Mouse (Mus musculus) cortical plate, adult 2 months (tissue): ENCODE results near the gene Gm9747. TPM values are rescaled to one million over a fixed set of nuclear protein-coding genes. Genes with fewer than 3 reads are reported as not detected.

Source experiments
- H3K27ac ChIP-seq: fragments of 200-500 bp; 2 replicates; pipeline ENCODE4 v1.5.1; 2012; ENCODE audit warnings: low read length, control low read depth, inconsistent platforms; ENCODE audit not compliant: insufficient read depth
- H3K4me1 ChIP-seq: fragments of 200-500 bp; 2 replicates; pipeline ENCODE4 v1.6.1; 2011; ENCODE audit warnings: low read length; ENCODE audit not compliant: control insufficient read depth, insufficient read depth
- H3K4me3 ChIP-seq: fragments of 200-500 bp; 2 replicates; pipeline ENCODE4 v1.5.1; 2011; ENCODE audit warnings: mild to moderate bottlenecking, low read length, control low read depth; ENCODE audit not compliant: insufficient read depth
- CTCF ChIP-seq: fragments of 200-500 bp; IDR thresholded peaks from 2 replicates; pipeline ENCODE4 v1.5.1; 2011; ENCODE audit warnings: mild to moderate bottlenecking, control low read depth, low read length; ENCODE audit not compliant: insufficient read depth; ENCODE audit errors: extremely low read depth
- POLR2A ChIP-seq: fragments of 200-500 bp; IDR thresholded peaks from 2 replicates; pipeline ENCODE4 v1.6.1; 2011; ENCODE audit warnings: mild to moderate bottlenecking, low read length, control low read depth; ENCODE audit not compliant: insufficient read depth; ENCODE audit errors: extremely low read depth
- polyA plus RNA-seq: library from polyadenylated mRNA; depleted of rRNA; stranded (reverse); fragments of >200 nt; gene quantifications from 2 replicates; pipeline ENCODE4 v1.2.3, GENCODE M21; 2012

Gm9747 gene
- polyA plus RNA-seq, 1 experiment = not detected

DNA sequence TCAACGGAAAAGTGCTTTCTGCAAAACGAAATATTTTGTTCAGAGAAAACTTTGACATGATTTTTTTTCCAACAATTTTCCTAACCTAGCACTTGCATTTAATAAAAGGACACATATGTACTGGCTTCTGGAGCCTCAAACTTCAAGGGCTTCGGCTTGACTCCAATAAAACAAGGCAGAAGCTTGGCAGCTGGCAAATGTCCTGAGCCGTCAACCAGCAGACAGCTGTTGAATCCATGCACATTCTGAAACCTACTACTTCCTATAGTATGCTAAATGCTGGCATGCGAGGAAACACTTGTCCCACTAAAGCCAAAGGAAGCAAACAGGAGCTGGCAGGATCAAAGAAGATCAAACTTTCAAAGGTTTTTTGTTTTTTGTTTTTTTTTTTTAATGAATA, 24.5 kb downstream of the Gm9747 start:
- Histone ChIP-seq H3K27ac (no peak overlapping the region), H3K4me1 (no peaks in the 10 kb centered on the region), H3K4me3 (no peak overlapping the region)
- TF ChIP-seq POLR2A (no peak), CTCF (no peak)

DNA sequence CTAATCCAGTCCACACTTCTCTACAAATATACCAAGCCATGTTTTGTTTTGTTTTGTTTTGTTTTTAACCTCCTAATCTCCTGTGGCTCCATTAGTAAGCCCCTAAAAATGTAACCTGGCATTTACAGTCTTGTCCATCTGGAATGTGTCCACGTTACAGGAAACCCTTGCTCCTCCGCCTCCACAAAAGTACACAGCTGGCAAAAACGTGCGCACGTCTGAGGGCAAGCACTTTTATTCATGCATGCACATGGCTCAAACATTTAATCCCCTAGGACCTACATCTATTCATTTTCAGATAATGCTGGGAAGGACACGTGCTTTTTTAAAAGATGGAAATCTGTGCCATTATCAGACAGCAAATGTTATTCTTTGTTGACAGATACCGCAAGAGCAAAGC, 25.4 kb downstream of the Gm9747 start:
- no peak overlapping the region for H3K4me3 ChIP-seq
- H3K27ac ChIP-seq = no peak overlapping the region
- no peaks in the 10 kb centered on the region for H3K4me1 ChIP-seq
- TF ChIP-seq POLR2A = no peak
- no peak for TF ChIP-seq CTCF

DNA sequence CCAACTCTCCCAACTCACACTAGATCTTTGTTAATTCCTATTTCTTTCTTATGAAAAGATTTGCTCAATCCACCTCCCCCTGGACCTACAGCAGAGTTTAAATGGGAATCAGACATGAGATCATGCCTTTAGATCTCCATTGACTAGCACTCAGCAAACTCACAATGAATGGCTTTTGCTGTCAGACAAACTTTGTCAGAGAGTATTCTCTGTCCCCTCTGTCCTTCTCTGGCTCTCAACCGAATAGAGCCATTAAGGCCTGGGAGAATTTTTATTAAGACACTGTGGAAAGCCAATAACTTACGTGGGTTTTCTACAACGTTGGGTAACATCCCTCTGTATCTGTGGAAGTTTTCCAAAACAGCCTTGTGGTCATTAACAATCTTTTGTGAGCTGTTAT, 27.1 kb downstream of the Gm9747 start:
- no peak for TF ChIP-seq POLR2A
- no peak for TF ChIP-seq CTCF
- H3K4me1 ChIP-seq = no peaks in the 10 kb centered on the region
- no peak overlapping the region for H3K27ac ChIP-seq
- H3K4me3 ChIP-seq = no peak overlapping the region

DNA sequence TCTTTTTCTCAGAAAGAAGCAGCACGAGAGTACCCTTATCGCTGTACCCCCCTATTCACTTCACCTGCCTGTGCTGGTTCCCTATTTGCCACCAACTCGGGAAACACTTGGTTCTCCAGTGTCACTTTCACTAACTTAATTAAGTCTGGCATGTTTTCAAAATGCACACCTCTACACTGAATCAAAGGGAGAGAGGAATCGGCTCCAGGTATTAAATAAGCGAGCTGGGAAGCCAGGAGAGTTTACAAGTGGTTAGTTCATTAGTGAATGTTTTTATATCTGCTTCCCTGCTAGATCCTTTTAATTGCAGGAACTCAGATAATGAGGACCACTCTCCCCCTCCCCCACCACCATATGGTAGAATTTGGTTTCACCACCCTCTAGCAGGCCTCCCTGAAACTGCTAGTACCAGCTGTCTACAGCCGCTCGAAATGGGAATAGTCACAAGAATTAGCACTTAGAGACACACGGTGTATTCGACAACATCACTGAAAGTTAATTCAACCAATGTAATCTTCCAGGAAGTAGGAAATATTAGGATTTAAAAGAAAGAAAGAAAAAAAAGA, 28.2 kb downstream of the Gm9747 start:
- TF ChIP-seq POLR2A (no peak), CTCF (no peak)
- H3K4me3 ChIP-seq = no peak overlapping the region

DNA sequence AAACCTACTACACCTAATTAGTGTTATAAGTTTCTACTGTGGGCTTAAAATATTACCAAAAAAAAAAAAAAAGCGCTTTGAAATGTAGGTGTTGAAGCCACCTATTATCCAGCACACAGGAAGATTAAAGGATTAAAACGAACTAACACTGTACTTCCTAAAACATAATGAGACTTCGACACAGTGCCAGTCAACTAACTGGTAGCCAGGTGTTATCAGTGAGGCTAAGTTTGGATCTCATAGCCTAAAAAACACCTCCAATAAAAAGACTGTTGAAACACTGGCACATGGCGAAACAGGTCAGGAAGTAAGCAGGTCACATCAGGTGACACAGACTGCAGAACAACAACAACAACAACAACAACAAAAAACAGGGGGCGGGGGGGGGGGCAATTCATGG, 28.7 kb downstream of the Gm9747 start:
- Histone ChIP-seq H3K4me1 (no peaks in the 10 kb centered on the region), H3K4me3 (no peak overlapping the region), H3K27ac (no peak overlapping the region)
- TF ChIP-seq POLR2A (no peak), CTCF (no peak)

More for the DNA sequence above, 28.2 kb downstream of the Gm9747 start:
- H3K4me1 ChIP-seq = no peaks in the 10 kb centered on the region
- no peak overlapping the region for H3K27ac ChIP-seq

DNA sequence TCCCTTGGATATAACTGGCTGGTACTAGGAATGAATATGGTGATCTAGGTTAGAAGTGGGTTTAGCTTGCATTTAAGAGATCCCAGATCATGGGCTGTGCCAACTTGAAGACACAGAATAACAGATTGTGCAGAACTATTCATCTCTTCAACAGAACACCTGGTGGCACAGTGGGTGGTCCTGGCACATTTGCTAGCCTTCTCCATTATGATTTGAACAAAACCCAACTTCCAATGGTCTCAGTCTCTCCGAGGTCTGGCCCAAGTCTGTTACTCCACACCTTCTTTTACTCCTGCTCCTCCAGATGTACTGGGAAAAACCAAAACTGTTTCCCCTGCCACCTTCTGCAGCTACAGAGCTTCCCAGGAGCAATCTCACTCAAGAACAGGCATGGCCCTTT, 29.4 kb downstream of the Gm9747 start:
- Histone ChIP-seq H3K27ac (no peak overlapping the region), H3K4me3 (no peak overlapping the region), H3K4me1 (no peaks in the 10 kb centered on the region)
- TF ChIP-seq POLR2A = no peak
- TF ChIP-seq CTCF = no peak

DNA sequence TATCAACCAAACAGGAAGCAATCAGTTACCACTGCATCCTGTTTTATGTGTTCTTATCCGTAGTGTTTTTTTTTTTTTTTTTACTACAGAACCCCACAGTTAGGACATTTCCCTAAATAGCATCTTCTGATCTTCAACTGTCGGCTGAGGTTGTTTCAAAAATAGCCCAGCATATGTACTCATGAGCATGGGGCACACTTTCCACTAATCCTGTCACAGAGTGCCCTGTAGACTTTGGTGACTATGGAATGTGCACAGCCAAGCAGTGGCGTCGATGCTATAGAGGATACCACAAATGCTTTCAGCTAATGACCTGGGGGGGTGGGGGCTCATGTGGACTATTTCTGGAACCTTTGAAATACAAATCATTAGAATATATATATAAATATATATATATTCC, 34.6 kb downstream of the Gm9747 start:
- Histone ChIP-seq H3K4me3 (no peak overlapping the region), H3K4me1 (no peaks in the 10 kb centered on the region), H3K27ac (no peak overlapping the region)
- TF ChIP-seq CTCF (no peak), POLR2A (no peak)

DNA sequence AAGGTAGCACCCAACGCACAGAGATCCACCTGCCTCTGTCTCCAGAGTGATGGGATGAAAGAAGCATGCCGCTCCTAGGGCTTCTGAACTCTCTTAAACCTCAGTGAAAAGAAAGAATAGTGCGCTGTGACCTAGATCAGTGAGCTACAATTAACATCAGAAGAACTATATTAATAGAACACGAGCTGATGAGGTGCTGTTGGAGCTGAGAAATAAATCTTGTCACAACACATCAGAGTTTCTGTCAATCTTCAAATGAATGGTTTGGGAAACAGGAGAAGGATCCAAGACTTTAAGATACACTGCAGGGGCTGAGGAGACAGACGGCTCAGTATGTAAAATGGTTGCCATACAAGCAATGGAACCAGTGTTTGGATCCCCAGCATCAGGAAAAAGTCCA, 39.3 kb downstream of the Gm9747 start:
- H3K4me3 ChIP-seq = no peak overlapping the region
- H3K4me1 ChIP-seq = 0 out of 2 replicates have a peak, but pooled peaks cover 2% of the 10 kb centered on the region
- TF ChIP-seq CTCF (no peak), POLR2A (no peak)
- no peak overlapping the region for H3K27ac ChIP-seq

DNA sequence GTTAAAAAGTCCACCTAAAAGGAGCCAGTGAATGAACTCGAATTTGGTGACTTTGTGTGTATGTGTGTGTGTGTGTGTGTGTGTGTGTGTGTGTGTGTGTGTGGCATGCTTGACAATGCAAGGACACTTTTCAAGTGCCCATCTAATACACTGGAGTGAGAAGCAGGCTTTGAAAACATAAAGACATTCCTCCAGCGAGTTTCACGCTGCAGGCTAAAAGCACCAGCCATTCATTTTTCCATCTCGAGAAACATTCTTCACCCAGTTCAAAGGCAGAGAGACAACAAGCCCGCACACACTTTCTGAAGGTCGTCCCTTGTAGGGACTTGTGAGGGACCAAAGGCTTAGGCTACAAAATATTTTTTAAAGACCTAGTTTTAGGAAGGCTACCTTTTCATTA, 40.6 kb downstream of the Gm9747 start:
- Histone ChIP-seq H3K4me3 (no peak overlapping the region), H3K27ac (no peak overlapping the region), H3K4me1 (0 out of 2 replicates have a peak, but pooled peaks cover 2% of the 10 kb centered on the region)
- TF ChIP-seq POLR2A = no peak
- TF ChIP-seq CTCF = no peak

DNA sequence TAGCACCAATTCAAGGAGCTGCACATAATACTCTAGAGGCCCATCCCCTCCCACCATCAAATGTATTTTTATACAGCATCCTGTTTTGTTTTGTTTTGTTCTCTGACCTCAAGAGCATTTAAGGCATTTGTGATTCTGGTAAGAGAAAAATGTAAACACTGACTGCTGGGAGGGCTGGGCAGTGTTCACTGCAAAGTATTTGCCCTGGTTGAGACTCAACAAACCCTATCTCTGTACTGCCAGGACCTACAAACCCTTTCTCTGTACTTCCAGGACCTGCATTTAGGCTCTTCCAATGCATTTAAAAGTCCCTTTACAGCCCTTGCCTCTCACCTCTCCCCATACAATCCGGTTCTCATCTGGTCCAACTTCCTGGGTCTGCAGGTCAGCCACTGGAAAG, 41.4 kb downstream of the Gm9747 start:
- TF ChIP-seq CTCF (no peak), POLR2A (no peak)
- 0 out of 2 replicates have a peak, but pooled peaks cover 2% of the 10 kb centered on the region for H3K4me1 ChIP-seq
- no peak overlapping the region for H3K27ac ChIP-seq
- no peak overlapping the region for H3K4me3 ChIP-seq
